Comparison of ENCODE assay signal across 8 mouse cellular contexts in genomic region chr2:181060127-181060526, GRCm38 (mm10). TPM values are rescaled to one million over a fixed set of nuclear protein-coding genes. Genes with fewer than 3 reads are reported as not detected.
A peak's percentile ranks its signal among the peaks of the same experiment; 100 is the strongest.
DNase-seq lines count a peak whose midpoint lies in the region; ATAC-seq and TF ChIP-seq lines count a peak whose summit lies in the region.

No protein-coding gene starts in this region.

- no peaks in the 10 kb centered on the region for H3K4me1 ChIP-seq in kidney, postnatal 0 days (replicated peaks; ENCODE audit: insufficient read depth, low read length)
- H3K4me1 ChIP-seq in liver, embryonic 13.5 days (replicated peaks): no peaks in the 10 kb centered on the region
- peaks cover 18% of the 10 kb centered on the region for H3K4me1 ChIP-seq in neural tube, embryonic 14.5 days (ENCODE audit: control insufficient read depth, insufficient read depth, low read length)

- WGBS in kidney, postnatal 0 days: 13% methylated on average over 5 of the region's 5 CpGs
- WGBS in liver, embryonic 13.5 days (ENCODE audit: insufficient replicate concordance): 17% methylated on average over 5 of the region's 5 CpGs
- WGBS in neural tube, embryonic 14.5 days: 17% methylated on average over 5 of the region's 5 CpGs

- peak; percentile 43 for DNase-seq in CD4-positive helper T cell, adult 2 months (ENCODE audit: low read depth, low spot score)
- peak; percentile 90 for DNase-seq in adrenal gland, postnatal 10 days
- DNase-seq in embryo, embryonic 11.5 days (ENCODE audit: low read depth, low spot score): peak; percentile 57
- peak; percentile 77 for DNase-seq in kidney, postnatal 0 days (ENCODE audit: low spot score)
- DNase-seq in liver, embryonic 13.5 days: peak; percentile 29
- DNase-seq in thymus, postnatal 0 days (ENCODE audit: low spot score): peak; percentile 53

- H3K27ac ChIP-seq in kidney, postnatal 0 days: no peak overlapping the region
- H3K27ac ChIP-seq in liver, embryonic 13.5 days: no peak overlapping the region
- no peak overlapping the region for H3K27ac ChIP-seq in neural tube, embryonic 14.5 days (ENCODE audit: low read depth, low read length)

- H3K4me2 ChIP-seq in kidney, postnatal 0 days (ENCODE audit: low read length): no peak overlapping the region
- no peak overlapping the region for H3K4me2 ChIP-seq in liver, embryonic 13.5 days
- H3K4me2 ChIP-seq in neural tube, embryonic 14.5 days (ENCODE audit: low read depth, low read length): no peak overlapping the region

- H3K4me3 ChIP-seq in kidney, postnatal 0 days (replicated peaks; ENCODE audit: low read depth, low read length): no peak overlapping the region
- H3K4me3 ChIP-seq in liver, embryonic 13.5 days (replicated peaks): no peak overlapping the region
- no peak overlapping the region for H3K4me3 ChIP-seq in neural tube, embryonic 14.5 days (ENCODE audit: low read depth, low read length)

- TF ChIP-seq CTCF in kidney, postnatal 0 days (IDR thresholded peaks at IDR 0.05; ENCODE audit: low read depth): peak; percentile 97

- peak; percentile 85 for ATAC-seq in granulocyte monocyte progenitor cell, adult 5-6 weeks (replicated peaks; ENCODE audit: poor library complexity, severe bottlenecking)
- ATAC-seq in kidney, postnatal 0 days (replicated peaks; ENCODE audit: low FRiP score, low read depth): no peak; the same call in 1 of the 2 replicates
- peak; percentile 41; the same call in 1 of the 2 replicates for ATAC-seq in liver, embryonic 13.5 days (ENCODE audit: low read depth)
- peak; percentile 77; the same call in 1 of the 2 replicates for ATAC-seq in neural tube, embryonic 14.5 days (ENCODE audit: low read depth)

- H3K9ac ChIP-seq in kidney, postnatal 0 days (ENCODE audit: low read depth, low read length): no peak overlapping the region
- H3K9ac ChIP-seq in liver, embryonic 13.5 days: no peak overlapping the region
- H3K9ac ChIP-seq in neural tube, embryonic 14.5 days (replicated peaks; ENCODE audit: low read depth, low read length): no peak overlapping the region; the same call in 1 of the 2 replicates

- no peaks in the 10 kb centered on the region for H3K36me3 ChIP-seq in kidney, postnatal 0 days (ENCODE audit: insufficient read depth, low read length)
- H3K36me3 ChIP-seq in liver, embryonic 13.5 days: no peaks in the 10 kb centered on the region
- no peaks in the 10 kb centered on the region for H3K36me3 ChIP-seq in neural tube, embryonic 14.5 days (ENCODE audit: control insufficient read depth, insufficient read depth, low read length)

- H3K9me3 ChIP-seq in kidney, postnatal 0 days (replicated peaks; ENCODE audit: low read length): no peaks in the 10 kb centered on the region
- H3K9me3 ChIP-seq in liver, embryonic 13.5 days (replicated peaks): no peaks in the 10 kb centered on the region
- H3K9me3 ChIP-seq in neural tube, embryonic 14.5 days (ENCODE audit: control insufficient read depth, low read length): no peaks in the 10 kb centered on the region

- H3K27me3 ChIP-seq in kidney, postnatal 0 days (ENCODE audit: insufficient read depth, low read length): no peaks in the 10 kb centered on the region
- 0 out of 2 replicates have a peak, but pooled peaks cover 5% of the 10 kb centered on the region for H3K27me3 ChIP-seq in liver, embryonic 13.5 days
- no peaks in the 10 kb centered on the region for H3K27me3 ChIP-seq in neural tube, embryonic 14.5 days (ENCODE audit: control insufficient read depth, insufficient read depth, low read length)

RNA-seq across cellular contexts. Expression of gene Chrna4, which starts 16.8 kb away (rescaled TPM):
- 1 to 10 TPM; 6.6 to 8.2 TPM for total RNA-seq in adrenal gland, postnatal 10 days (2021)
- total RNA-seq in granulocyte monocyte progenitor cell, adult 5-6 weeks (2014; fragmentation: Nextera tagmentation): not detected in 2 replicates
- not detected in 2 replicates for total RNA-seq in granulocyte monocyte progenitor cell, adult 5-6 weeks (2017)
- polyA plus RNA-seq in kidney, postnatal 0 days (2015; fragmentation: Nextera tagmentation; extraction: Ambion mirVana): 2.6 and 3.5 TPM in 2 replicates
- polyA plus RNA-seq in liver, embryonic 13.5 days (2015; fragmentation: Nextera tagmentation; extraction: Ambion mirVana): 0.46 and 0.56 TPM in 2 replicates
- polyA plus RNA-seq in neural tube, embryonic 14.5 days (2014; fragmentation: Nextera tagmentation; extraction: Ambion mirVana): 62.4 and 62.8 TPM in 2 replicates
- 0.14 and 0.38 TPM in 2 replicates for polyA plus RNA-seq in thymus, postnatal 0 days (2015; fragmentation: Nextera tagmentation; extraction: Ambion mirVana)

Comparison
In these comparisons a context has a peak if more than half of its experiments do, and no peak if none do; other contexts are left out.
1. DNase-seq: peak in every context shown above with its lines; median percentile 90 in adrenal gland, postnatal 10 days; 77 in kidney, postnatal 0 days; 57 in embryo, embryonic 11.5 days; 53 in thymus, postnatal 0 days; 43 in CD4-positive helper T cell, adult 2 months; 29 in liver, embryonic 13.5 days.
2. RNA of gene Chrna4, which starts 16.8 kb away (polyA plus RNA-seq): 62.4 to 62.8 TPM in neural tube, embryonic 14.5 days; 2.6 to 3.5 TPM in kidney, postnatal 0 days, 0.46 to 0.56 TPM in liver, embryonic 13.5 days and 0.14 to 0.38 TPM in thymus, postnatal 0 days; every median in the first group is over 10 times any median in the second.